Mouse (Mus musculus): ENCODE data around the gene Zkscan16. TPM values are rescaled to one million over a fixed set of nuclear protein-coding genes. Genes with fewer than 3 reads are reported as not detected.
A peak's percentile ranks its signal among the peaks of the same experiment; 100 is the strongest.

The Zkscan16 gene
- polyA plus RNA-seq, 1 experiment from 2014 or later, result 1.2 TPM

DNA sequence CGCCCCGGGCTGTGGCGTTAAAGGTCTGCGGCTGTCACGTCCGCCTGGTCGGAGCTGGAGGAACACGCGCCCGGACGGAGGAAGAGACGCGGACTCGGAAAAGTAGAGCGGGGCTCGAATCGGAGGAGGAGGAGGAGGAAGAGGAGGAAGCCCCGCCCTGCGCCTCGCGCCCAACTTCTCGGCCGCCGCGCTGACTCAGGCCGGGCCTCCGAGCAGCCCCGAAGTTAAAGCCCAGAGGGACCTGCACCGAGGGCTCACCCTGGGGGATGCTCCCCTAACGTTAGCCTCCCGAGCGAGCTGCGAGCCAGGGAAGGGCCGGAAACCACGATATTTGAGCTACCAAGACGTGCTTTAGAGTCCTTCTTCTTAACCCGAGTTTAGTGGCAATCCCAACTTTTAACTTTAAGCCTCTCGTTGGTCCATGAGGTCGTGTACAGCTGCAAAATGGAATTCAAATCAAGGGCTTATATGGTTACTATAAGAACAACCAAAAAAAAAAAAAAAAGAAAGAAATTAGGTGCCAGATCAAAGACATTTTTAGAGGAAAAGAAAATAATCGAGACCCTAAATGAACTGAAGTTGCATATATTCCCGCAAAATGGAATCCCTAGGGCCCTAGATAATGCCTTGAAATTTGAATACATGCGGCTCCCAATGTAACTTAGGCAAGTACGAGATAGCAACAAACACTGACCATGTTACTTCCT is 30.6 kb upstream of the Zkscan16 start, which contains the start of gene Ecpas:
Ecpas (minus strand) TSS at position 121 of the 707 bp plus-strand sequence.
- whole genome bisulfite sequencing, result 3% methylated on average over 42 of the region's 43 CpGs
- no peaks in the 10 kb centered on the region for H3K9me3 ChIP-seq (ENCODE audit: control insufficient read depth, low read length)
- ATAC-seq (ENCODE audit: low FRiP score, low TSS enrichment), result peak; percentile 87
- H3K4me1 ChIP-seq (ENCODE audit: control insufficient read depth, insufficient read depth, low read length), result 0 out of 2 replicates have a peak, but pooled peaks cover 6% of the 10 kb centered on the region
- peak within 1 kb of the TSS; percentile 95 for H3K27ac ChIP-seq (ENCODE audit: low read depth, low read length)
- no peaks in the 10 kb centered on the region for H3K36me3 ChIP-seq (ENCODE audit: control insufficient read depth, insufficient read depth, low read length)
- H3K27me3 ChIP-seq (ENCODE audit: control insufficient read depth, insufficient read depth, low read length), result no peaks in the 10 kb centered on the region
- H3K4me3 ChIP-seq (ENCODE audit: low read length), result peak within 1 kb of the TSS; percentile 89
- peak within 1 kb of the TSS; percentile 70 for H3K4me2 ChIP-seq (replicated peaks; ENCODE audit: low read depth, low read length)
- peak within 1 kb of the TSS; percentile 94 for H3K9ac ChIP-seq (ENCODE audit: low read depth, low read length)

DNA sequence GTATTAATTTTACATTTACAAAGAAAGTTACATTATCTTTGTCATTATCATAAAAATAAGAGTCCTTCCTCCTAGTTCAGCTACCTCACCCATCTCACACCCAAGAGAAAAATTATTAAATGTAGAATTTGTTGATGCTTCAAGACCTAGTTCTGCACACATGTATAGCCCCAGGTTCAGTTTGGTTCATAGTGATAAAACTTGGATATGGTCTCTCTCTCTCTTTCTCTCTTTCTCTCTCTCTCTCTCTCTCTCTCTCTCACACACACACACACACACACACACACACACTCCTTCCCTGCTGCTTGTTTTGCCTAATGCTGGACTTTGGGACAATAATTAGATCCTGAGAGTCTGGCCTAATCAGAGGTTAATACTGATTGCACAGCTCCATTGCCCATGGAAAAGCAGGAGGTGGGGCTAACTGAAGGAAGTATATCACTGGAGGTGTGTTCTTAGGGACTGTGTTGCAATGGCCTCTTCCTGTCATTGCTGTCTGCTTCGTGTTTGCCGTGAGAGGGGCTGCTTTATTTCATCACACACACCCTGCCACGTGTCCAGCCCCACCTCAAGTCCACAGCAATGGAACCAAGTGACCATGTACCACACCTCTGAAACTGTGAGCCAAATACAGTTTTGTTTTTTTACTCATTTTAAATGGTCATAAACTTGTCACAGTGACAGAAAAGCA is 29.9 kb upstream of the Zkscan16 start:
- no peak for ATAC-seq (ENCODE audit: low FRiP score, low TSS enrichment)
- Histone ChIP-seq H3K9me3 (ENCODE audit: control insufficient read depth, low read length) (no peaks in the 10 kb centered on the region), H3K9ac (ENCODE audit: low read depth, low read length) (no peak overlapping the region), H3K4me1 (ENCODE audit: control insufficient read depth, insufficient read depth, low read length) (0 out of 2 replicates have a peak, but pooled peaks cover 6% of the 10 kb centered on the region), H3K36me3 (ENCODE audit: control insufficient read depth, insufficient read depth, low read length) (no peaks in the 10 kb centered on the region), H3K4me2 (replicated peaks; ENCODE audit: low read depth, low read length) (peak overlapping the region; percentile 70), H3K27ac (ENCODE audit: low read depth, low read length) (no peak overlapping the region), H3K4me3 (ENCODE audit: low read length) (peak overlapping the region; percentile 89; the same call in 1 of the 2 replicates), H3K27me3 (ENCODE audit: control insufficient read depth, insufficient read depth, low read length) (no peaks in the 10 kb centered on the region)
- 24% methylated on average over 3 of the region's 3 CpGs for WGBS

DNA sequence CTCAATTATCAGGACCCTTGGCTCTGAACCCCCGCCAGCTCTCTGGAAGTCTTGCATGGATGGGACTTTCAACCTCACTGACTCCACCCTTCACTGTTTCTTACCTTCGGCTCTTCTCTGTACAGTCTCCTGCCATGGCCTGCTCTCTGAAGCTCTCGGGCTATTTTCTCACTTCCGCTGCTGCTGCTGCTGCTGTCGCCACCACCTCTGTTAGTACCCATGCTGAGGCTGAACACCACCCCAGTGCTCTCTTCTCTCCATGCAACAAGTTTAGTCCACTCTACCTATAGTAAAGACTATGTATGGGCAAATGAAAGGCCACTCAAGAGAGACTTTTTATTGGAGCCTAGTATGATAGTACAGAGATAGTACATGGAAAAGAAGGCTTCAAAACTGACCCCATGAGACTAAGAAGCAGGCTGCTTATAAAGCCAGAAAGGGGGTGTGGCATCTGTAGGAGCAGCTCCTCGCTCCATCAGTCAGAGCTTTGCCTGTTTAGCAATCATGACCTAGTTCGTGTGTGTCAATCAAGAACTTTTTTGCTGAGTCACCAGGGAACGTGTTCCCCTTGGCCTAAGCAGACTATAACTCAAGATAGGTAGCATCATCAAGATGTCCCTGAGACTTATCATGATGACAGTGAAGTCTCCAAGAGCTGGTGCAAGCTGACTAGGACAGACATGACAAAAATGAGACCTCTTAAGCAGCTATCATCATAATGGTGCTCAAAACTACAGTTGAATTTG is 28.2 kb upstream of the Zkscan16 start:
- Histone ChIP-seq H3K4me3 (ENCODE audit: low read length) (no peak overlapping the region), H3K27me3 (ENCODE audit: control insufficient read depth, insufficient read depth, low read length) (no peaks in the 10 kb centered on the region), H3K4me2 (replicated peaks; ENCODE audit: low read depth, low read length) (no peak overlapping the region), H3K9ac (ENCODE audit: low read depth, low read length) (no peak overlapping the region), H3K36me3 (ENCODE audit: control insufficient read depth, insufficient read depth, low read length) (no peaks in the 10 kb centered on the region), H3K9me3 (ENCODE audit: control insufficient read depth, low read length) (no peaks in the 10 kb centered on the region), H3K27ac (ENCODE audit: low read depth, low read length) (no peak overlapping the region), H3K4me1 (ENCODE audit: control insufficient read depth, insufficient read depth, low read length) (0 out of 2 replicates have a peak, but pooled peaks cover 6% of the 10 kb centered on the region)
- 75% methylated on average over 8 of the region's 8 CpGs for WGBS
- ATAC-seq (ENCODE audit: low FRiP score, low TSS enrichment), result no peak

DNA sequence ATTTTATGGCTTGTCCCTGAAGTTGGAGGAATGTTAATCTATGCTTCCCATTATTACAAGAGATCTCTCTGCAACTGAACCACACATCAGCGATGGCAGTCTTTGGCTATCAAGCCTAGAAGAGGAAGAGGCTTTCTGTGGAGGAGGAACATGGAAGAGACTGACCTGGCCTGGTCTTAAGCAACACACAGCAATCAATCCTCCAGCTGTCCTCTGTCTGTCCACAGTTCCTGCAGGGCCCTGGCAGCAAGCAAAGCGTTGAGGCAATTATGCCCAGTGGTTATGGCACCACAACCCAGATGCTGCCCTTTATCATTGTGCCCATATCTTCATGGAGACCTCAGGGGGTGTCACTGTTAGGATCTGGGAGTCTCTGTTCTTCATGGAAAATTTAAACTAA is 19.5 kb upstream of the Zkscan16 start:
- 76% methylated on average over 2 of the region's 2 CpGs for WGBS
- H3K9ac ChIP-seq (ENCODE audit: low read depth, low read length), result no peak overlapping the region

DNA sequence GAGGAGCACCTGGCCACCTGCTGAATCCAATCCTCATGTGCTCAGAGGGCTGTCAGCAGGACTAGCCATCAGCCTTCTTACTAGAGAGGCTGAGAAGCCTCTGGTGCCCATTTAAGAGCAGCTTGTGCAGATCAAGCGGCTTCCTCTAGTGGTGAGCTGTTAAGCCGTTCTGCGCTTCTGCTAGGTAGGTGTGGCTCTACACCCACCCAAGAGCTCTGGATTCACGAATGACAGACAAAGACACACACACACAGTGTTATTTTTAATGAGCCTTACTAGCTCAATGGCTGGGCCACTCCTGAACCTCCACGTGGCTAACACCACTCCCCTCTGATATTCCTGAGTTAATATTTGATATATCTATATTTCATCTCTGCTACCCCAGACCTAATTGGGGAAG is 17.8 kb upstream of the Zkscan16 start:
- no peaks in the 10 kb centered on the region for H3K27me3 ChIP-seq (ENCODE audit: control insufficient read depth, insufficient read depth, low read length)
- H3K9me3 ChIP-seq (ENCODE audit: control insufficient read depth, low read length), result peaks cover 3% of the 10 kb centered on the region; the same call in 1 of the 2 replicates
- H3K4me2 ChIP-seq (replicated peaks; ENCODE audit: low read depth, low read length), result no peak overlapping the region
- no peaks in the 10 kb centered on the region for H3K4me1 ChIP-seq (ENCODE audit: control insufficient read depth, insufficient read depth, low read length)
- H3K36me3 ChIP-seq (ENCODE audit: control insufficient read depth, insufficient read depth, low read length), result no peaks in the 10 kb centered on the region
- H3K27ac ChIP-seq (ENCODE audit: low read depth, low read length), result no peak overlapping the region
- 32% methylated on average over 5 of the region's 5 CpGs for WGBS
- ATAC-seq (ENCODE audit: low FRiP score, low TSS enrichment), result no peak
- H3K4me3 ChIP-seq (ENCODE audit: low read length), result no peak overlapping the region
- H3K9ac ChIP-seq (ENCODE audit: low read depth, low read length), result no peak overlapping the region

More for the DNA sequence above, 19.5 kb upstream of the Zkscan16 start:
- Histone ChIP-seq H3K27me3 (ENCODE audit: control insufficient read depth, insufficient read depth, low read length) (no peaks in the 10 kb centered on the region), H3K4me1 (ENCODE audit: control insufficient read depth, insufficient read depth, low read length) (no peaks in the 10 kb centered on the region), H3K27ac (ENCODE audit: low read depth, low read length) (no peak overlapping the region), H3K9me3 (ENCODE audit: control insufficient read depth, low read length) (peaks cover 3% of the 10 kb centered on the region; the same call in 1 of the 2 replicates), H3K4me2 (replicated peaks; ENCODE audit: low read depth, low read length) (no peak overlapping the region), H3K36me3 (ENCODE audit: control insufficient read depth, insufficient read depth, low read length) (no peaks in the 10 kb centered on the region), H3K4me3 (ENCODE audit: low read length) (no peak overlapping the region)
- ATAC-seq (ENCODE audit: low FRiP score, low TSS enrichment), result no peak

DNA sequence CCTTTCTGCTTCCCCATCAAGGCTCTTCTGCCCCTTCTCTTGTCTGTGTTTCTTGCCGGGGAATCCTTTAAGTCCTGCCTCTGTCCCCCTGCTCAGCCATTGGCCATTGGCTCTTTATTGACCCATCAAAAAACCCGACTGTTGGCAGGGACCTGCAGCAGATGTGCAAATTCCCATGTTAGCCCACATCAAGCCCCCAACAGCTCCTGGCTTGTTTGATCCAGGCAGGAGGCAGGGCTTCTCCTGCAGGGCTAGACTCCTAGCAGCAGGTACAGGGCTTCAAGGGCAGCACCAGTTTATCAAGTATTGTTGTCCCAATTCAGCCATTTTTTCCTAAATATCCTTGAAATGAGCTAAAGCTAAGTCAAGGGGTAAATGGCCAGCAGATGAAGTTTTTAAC is 17.3 kb upstream of the Zkscan16 start:
- Histone ChIP-seq H3K9me3 (ENCODE audit: control insufficient read depth, low read length) (peaks cover 3% of the 10 kb centered on the region; the same call in 1 of the 2 replicates), H3K27me3 (ENCODE audit: control insufficient read depth, insufficient read depth, low read length) (no peaks in the 10 kb centered on the region), H3K36me3 (ENCODE audit: control insufficient read depth, insufficient read depth, low read length) (no peaks in the 10 kb centered on the region), H3K9ac (ENCODE audit: low read depth, low read length) (no peak overlapping the region), H3K27ac (ENCODE audit: low read depth, low read length) (no peak overlapping the region), H3K4me1 (ENCODE audit: control insufficient read depth, insufficient read depth, low read length) (no peaks in the 10 kb centered on the region), H3K4me2 (replicated peaks; ENCODE audit: low read depth, low read length) (no peak overlapping the region), H3K4me3 (ENCODE audit: low read length) (no peak overlapping the region)
- 12% methylated on average over 2 of the region's 2 CpGs for WGBS
- no peak for ATAC-seq (ENCODE audit: low FRiP score, low TSS enrichment)

DNA sequence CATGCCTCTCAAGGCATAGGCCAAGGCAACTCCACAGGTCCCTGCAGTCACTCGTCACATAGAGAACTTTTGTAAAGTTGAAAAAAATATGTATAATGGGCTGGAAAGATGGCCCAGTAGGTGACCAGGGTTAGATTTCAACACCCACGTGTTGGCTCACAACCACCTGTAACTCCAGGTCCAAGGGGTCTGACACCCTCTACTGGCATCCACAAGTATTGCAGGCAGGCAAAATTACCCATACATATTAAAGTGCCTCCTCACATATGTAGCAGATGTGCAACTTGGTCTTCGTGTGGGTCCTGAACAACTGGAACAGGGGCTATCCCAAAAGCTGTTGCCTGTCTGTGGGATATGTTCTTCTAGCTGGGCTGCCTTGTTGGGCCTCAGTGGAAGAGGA is 15.8 kb upstream of the Zkscan16 start:
- no peak for ATAC-seq (ENCODE audit: low FRiP score, low TSS enrichment)
- no peak overlapping the region for H3K4me3 ChIP-seq (ENCODE audit: low read length)
- H3K4me2 ChIP-seq (replicated peaks; ENCODE audit: low read depth, low read length), result no peak overlapping the region
- H3K27me3 ChIP-seq (ENCODE audit: control insufficient read depth, insufficient read depth, low read length), result no peaks in the 10 kb centered on the region
- no peak overlapping the region for H3K9ac ChIP-seq (ENCODE audit: low read depth, low read length)
- no peaks in the 10 kb centered on the region for H3K4me1 ChIP-seq (ENCODE audit: control insufficient read depth, insufficient read depth, low read length)
- 64% methylated on average over 3 of the region's 3 CpGs for WGBS
- H3K27ac ChIP-seq (ENCODE audit: low read depth, low read length), result no peak overlapping the region
- peaks cover 3% of the 10 kb centered on the region; the same call in 1 of the 2 replicates for H3K9me3 ChIP-seq (ENCODE audit: control insufficient read depth, low read length)
- H3K36me3 ChIP-seq (ENCODE audit: control insufficient read depth, insufficient read depth, low read length), result no peaks in the 10 kb centered on the region

DNA sequence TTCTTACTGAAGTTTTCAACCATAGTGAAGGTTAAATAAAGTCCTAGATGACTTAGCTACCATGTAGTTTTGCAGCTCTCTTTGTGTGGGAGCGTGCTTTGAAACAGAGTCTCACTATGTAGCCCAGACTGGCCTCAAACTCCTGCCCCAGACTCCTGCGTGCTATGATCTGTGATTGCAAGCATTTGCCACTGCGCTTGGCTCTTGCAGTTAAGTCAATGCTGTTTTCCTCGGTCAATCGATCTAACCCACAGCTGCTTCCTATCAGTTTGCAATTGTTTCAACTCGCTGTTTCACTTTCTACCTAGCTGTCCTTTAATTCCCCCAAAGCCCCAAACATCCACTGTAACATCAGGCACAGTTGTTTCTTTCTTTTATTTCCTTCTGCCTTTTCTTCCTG is 10.9 kb upstream of the Zkscan16 start:
- Histone ChIP-seq H3K9ac (ENCODE audit: low read depth, low read length) (no peak overlapping the region), H3K27ac (ENCODE audit: low read depth, low read length) (no peak overlapping the region), H3K9me3 (ENCODE audit: control insufficient read depth, low read length) (no peaks in the 10 kb centered on the region), H3K36me3 (ENCODE audit: control insufficient read depth, insufficient read depth, low read length) (no peaks in the 10 kb centered on the region), H3K4me2 (replicated peaks; ENCODE audit: low read depth, low read length) (no peak overlapping the region), H3K4me3 (ENCODE audit: low read length) (no peak overlapping the region), H3K27me3 (ENCODE audit: control insufficient read depth, insufficient read depth, low read length) (no peaks in the 10 kb centered on the region), H3K4me1 (ENCODE audit: control insufficient read depth, insufficient read depth, low read length) (no peaks in the 10 kb centered on the region)
- no peak for ATAC-seq (ENCODE audit: low FRiP score, low TSS enrichment)
- WGBS, result 79% methylated on average over 6 of the region's 6 CpGs
